Mouse (Mus musculus) embryonic facial prominence, embryonic 14.5 days (tissue): Measurements from ENCODE around the gene Txndc2. TPM values are rescaled to one million over a fixed set of nuclear protein-coding genes. Genes with fewer than 3 reads are reported as not detected.

Experiments used
- ATAC-seq: fragments of 200-750 bp; cut with Nextera tagmentation; 2 replicates; pipeline ENCODE4 v1.8.0; 2017; ENCODE audit warnings: low read depth, moderate number of reproducible peaks, moderate TSS enrichment
- DNase-seq: peaks from one replicate; pipeline ENCODE4 v3.0.0-alpha.2; 2015; ENCODE audit warnings: low spot score
- H3K27ac ChIP-seq: fragments of 300-500 bp; sonication (generic); replicated peaks from 2 replicates; pipeline ENCODE4 v1.5.1; 2014; ENCODE audit warnings: low read depth, mild to moderate bottlenecking, low read length, moderate library complexity
- H3K27me3 ChIP-seq: fragments of 300-500 bp; sonication (generic); replicated peaks from 2 replicates; pipeline ENCODE4 v1.6.1; 2014; ENCODE audit warnings: low read length; ENCODE audit not compliant: control insufficient read depth, insufficient read depth
- H3K36me3 ChIP-seq: fragments of 300-500 bp; sonication (generic); 2 replicates; pipeline ENCODE4 v1.6.1; 2014; ENCODE audit warnings: low read length, mixed read lengths; ENCODE audit not compliant: control insufficient read depth, insufficient read depth
- H3K4me1 ChIP-seq: fragments of 300-500 bp; sonication (generic); 2 replicates; pipeline ENCODE4 v1.6.1; 2014; ENCODE audit warnings: antibody characterized with exemption, low read length; ENCODE audit not compliant: control insufficient read depth, insufficient read depth
- H3K4me2 ChIP-seq: fragments of 300-500 bp; sonication (generic); 2 replicates; pipeline ENCODE4 v1.6.1; 2014; ENCODE audit warnings: low read depth, mild to moderate bottlenecking, low read length, moderate library complexity, mixed read lengths
- H3K4me3 ChIP-seq: fragments of 300-500 bp; sonication (generic); 2 replicates; pipeline ENCODE4 v1.5.1; 2014; ENCODE audit warnings: low read depth, mild to moderate bottlenecking, low read length
- H3K9ac ChIP-seq: fragments of 300-500 bp; sonication (generic); 2 replicates; pipeline ENCODE4 v1.6.1; 2014; ENCODE audit warnings: low read depth, mild to moderate bottlenecking, low read length, moderate library complexity, mixed read lengths
- H3K9me3 ChIP-seq: fragments of 300-500 bp; sonication (generic); 2 replicates; pipeline ENCODE4 v1.6.1; 2016; ENCODE audit warnings: low read length; ENCODE audit not compliant: control insufficient read depth
- whole genome bisulfite sequencing: fragments of 180-500 bp; shearing (Covaris S2); extraction: QIAGEN DNeasy Blood & Tissue Kit; methylation state at CpG from one replicate; pipeline ENCODE4 v1.1.7; 2014; 5-methylcytosine and 5-hydroxymethylcytosine counted together
- polyA plus RNA-seq: library from polyadenylated mRNA; unstranded; fragments of >200 nt; fragmentation: Nextera tagmentation; extraction: Ambion mirVana; gene quantifications from 2 replicates; pipeline ENCODE4 v1.2.1, GENCODE M21; 2014

The Txndc2 gene
- polyA plus RNA-seq, result 0.14 TPM in 1 of 2 replicates, not detected in the other

GRCm38 (mm10) chr17:65641734-65642218, at the start of gene Txndc2:
Gene Txndc2, minus strand, starts transcription at chr17:65642168.
- Histone ChIP-seq H3K27me3 (no peaks in the 10 kb centered on the region), H3K9me3 (no peaks in the 10 kb centered on the region), H3K27ac (peak within 1 kb of the TSS; percentile 74), H3K4me2 (peak within 1 kb of the TSS; percentile 35), H3K4me1 (peaks cover 17% of the 10 kb centered on the region), H3K9ac (0 out of 2 replicates have a peak within 1 kb of the TSS, but pooled peaks have one; percentile 10), H3K36me3 (no peaks in the 10 kb centered on the region), H3K4me3 (no peak within 1 kb of the TSS)
- no peak for DNase-seq
- 82% methylated on average over 11 of the region's 11 CpGs for WGBS
- ATAC-seq, result no peak

- Histone ChIP-seq H3K36me3 (no peaks in the 10 kb centered on the region), H3K4me2 (no peak overlapping the region), H3K4me1 (no peaks in the 10 kb centered on the region), H3K27me3 (no peaks in the 10 kb centered on the region), H3K4me3 (no peak overlapping the region), H3K9ac (no peak overlapping the region), H3K9me3 (no peaks in the 10 kb centered on the region), H3K27ac (no peak overlapping the region)
- DNase-seq (no peak), ATAC-seq (no peak)
- WGBS, result 89% methylated on average over 2 of the region's 2 CpGs
Measured at GRCm38 (mm10) chr17:65683731-65684130, 41.8 kb upstream of the Txndc2 start.

- H3K9ac ChIP-seq, result no peak overlapping the region
- 77% methylated on average over 3 of the region's 3 CpGs for WGBS
- DNase-seq (no peak), ATAC-seq (no peak)
- H3K36me3 ChIP-seq, result no peaks in the 10 kb centered on the region
- H3K4me3 ChIP-seq, result no peak overlapping the region
- no peaks in the 10 kb centered on the region for H3K27me3 ChIP-seq
- no peaks in the 10 kb centered on the region for H3K4me1 ChIP-seq
- H3K9me3 ChIP-seq, result no peaks in the 10 kb centered on the region
- no peak overlapping the region for H3K4me2 ChIP-seq
- H3K27ac ChIP-seq, result no peak overlapping the region
Measured at GRCm38 (mm10) chr17:65683316-65683715, 41.3 kb upstream of the Txndc2 start.

- 81% methylated on average over 5 of the region's 5 CpGs for WGBS
- DNase-seq, result no peak
Measured at GRCm38 (mm10) chr17:65682071-65682680, 40.2 kb upstream of the Txndc2 start.

GRCm38 (mm10) chr17:65681516-65681915, 39.5 kb upstream of the Txndc2 start:
- no peak overlapping the region for H3K9ac ChIP-seq
- H3K27ac ChIP-seq, result no peak overlapping the region
- no peaks in the 10 kb centered on the region for H3K4me1 ChIP-seq
- DNase-seq (no peak), ATAC-seq (no peak)
- no peaks in the 10 kb centered on the region for H3K27me3 ChIP-seq
- WGBS, result 82% methylated on average over 6 of the region's 6 CpGs
- H3K4me2 ChIP-seq, result no peak overlapping the region
- no peak overlapping the region for H3K4me3 ChIP-seq
- H3K9me3 ChIP-seq, result no peaks in the 10 kb centered on the region
- H3K36me3 ChIP-seq, result no peaks in the 10 kb centered on the region

More at GRCm38 (mm10) chr17:65682071-65682680, 40.2 kb upstream of the Txndc2 start:
- no peak for ATAC-seq
- H3K4me2 ChIP-seq, result no peak overlapping the region
- no peak overlapping the region for H3K27ac ChIP-seq
- H3K4me1 ChIP-seq, result no peaks in the 10 kb centered on the region
- H3K9ac ChIP-seq, result no peak overlapping the region
- no peaks in the 10 kb centered on the region for H3K36me3 ChIP-seq
- H3K27me3 ChIP-seq, result no peaks in the 10 kb centered on the region
- no peak overlapping the region for H3K4me3 ChIP-seq
- no peaks in the 10 kb centered on the region for H3K9me3 ChIP-seq

- no peaks in the 10 kb centered on the region for H3K27me3 ChIP-seq
- no peaks in the 10 kb centered on the region for H3K36me3 ChIP-seq
- ATAC-seq (no peak), DNase-seq (no peak)
- H3K4me1 ChIP-seq, result no peaks in the 10 kb centered on the region
- no peak overlapping the region for H3K27ac ChIP-seq
- 80% methylated on average over 2 of the region's 2 CpGs for WGBS
- no peak overlapping the region for H3K9ac ChIP-seq
- H3K9me3 ChIP-seq, result no peaks in the 10 kb centered on the region
- no peak overlapping the region for H3K4me2 ChIP-seq
- H3K4me3 ChIP-seq, result no peak overlapping the region
Measured at GRCm38 (mm10) chr17:65680801-65681412, 38.9 kb upstream of the Txndc2 start.

- Histone ChIP-seq H3K9me3 (no peaks in the 10 kb centered on the region), H3K27ac (peak overlapping the region; percentile 61), H3K27me3 (no peaks in the 10 kb centered on the region), H3K36me3 (no peaks in the 10 kb centered on the region), H3K4me1 (no peaks in the 10 kb centered on the region), H3K4me2 (no peak overlapping the region), H3K4me3 (no peak overlapping the region), H3K9ac (no peak overlapping the region)
- DNase-seq, result peak; percentile 41
- ATAC-seq, result no peak
- 56% methylated on average over 14 of the region's 14 CpGs for WGBS
Measured at GRCm38 (mm10) chr17:65679806-65680446, 38.0 kb upstream of the Txndc2 start.

GRCm38 (mm10) chr17:65677742-65678141, 35.8 kb upstream of the Txndc2 start:
- H3K4me1 ChIP-seq, result no peaks in the 10 kb centered on the region
- DNase-seq (no peak), ATAC-seq (no peak)

More at GRCm38 (mm10) chr17:65677742-65678141, 35.8 kb upstream of the Txndc2 start:
- Histone ChIP-seq H3K9me3 (no peaks in the 10 kb centered on the region), H3K4me2 (no peak overlapping the region), H3K27ac (no peak overlapping the region), H3K4me3 (no peak overlapping the region), H3K9ac (no peak overlapping the region), H3K36me3 (no peaks in the 10 kb centered on the region), H3K27me3 (no peaks in the 10 kb centered on the region)
- 90% methylated on average over 1 of the region's 1 CpGs for WGBS
